Mouse (Mus musculus) MEL (cell line): ENCODE data around the gene Psme4. TPM values are rescaled to one million over a fixed set of nuclear protein-coding genes. Genes with fewer than 3 reads are reported as not detected.
A peak's percentile ranks its signal among the peaks of the same experiment; 100 is the strongest.

Experiments used
- DNase-seq: peaks from one replicate; pipeline ENCODE4 v3.0.0; 2011; ENCODE audit warnings: low read depth, low spot score
- H3K27ac ChIP-seq: 2 replicates; pipeline ENCODE4 v1.5.1; 2012; ENCODE audit warnings: low read depth, mild to moderate bottlenecking, control low read depth, low read length, moderate library complexity; ENCODE audit not compliant: control insufficient read depth
- H3K27me3 ChIP-seq, 2 experiments: fragments of 150-350 bp in 1 of 2; sonication (generic) in 1 of 2; 2 replicates each; pipeline ENCODE4 v1.6.1; 2012; ENCODE audit warnings: low read length in 2 of 2, mild to moderate bottlenecking in 2 of 2, improper control_type of control experiment in 1 of 2, moderate library complexity in 1 of 2; ENCODE audit not compliant: insufficient read depth in 2 of 2, control insufficient read depth in 1 of 2
- H3K36me3 ChIP-seq, 2 experiments: 2 replicates each; pipeline ENCODE4 v1.6.1; 2012 to 2014; ENCODE audit warnings: low read length in 2 of 2, improper control_type of control experiment in 1 of 2, inconsistent platforms in 1 of 2, mild to moderate bottlenecking in 1 of 2; ENCODE audit not compliant: insufficient read depth in 2 of 2, control insufficient read depth in 1 of 2
- H3K4me1 ChIP-seq, 2 experiments: fragments of 150-350 bp in 1 of 2; sonication (generic) in 1 of 2; 2 replicates each; pipeline ENCODE4 v1.6.1; 2012; ENCODE audit warnings: low read length in 2 of 2, improper control_type of control experiment in 1 of 2, mild to moderate bottlenecking in 1 of 2; ENCODE audit not compliant: insufficient read depth in 2 of 2, control insufficient read depth in 1 of 2
- H3K4me3 ChIP-seq, 2 experiments: fragments of 150-350 bp in 1 of 2; sonication (generic) in 1 of 2; 2 replicates each; pipeline ENCODE4 v1.5.1; 2012; ENCODE audit warnings: low read depth in 2 of 2, low read length in 2 of 2, mild to moderate bottlenecking in 2 of 2, moderate library complexity in 2 of 2, control low read depth in 1 of 2, improper control_type of control experiment in 1 of 2; ENCODE audit not compliant: control insufficient read depth in 1 of 2, insufficient read depth in 1 of 2
- H3K79me2 ChIP-seq: 2 replicates; pipeline ENCODE4 v1.6.1; 2012; ENCODE audit warnings: mild to moderate bottlenecking, low read length, moderate library complexity; ENCODE audit not compliant: control insufficient read depth, poor library complexity, insufficient read depth
- H3K9ac ChIP-seq: 2 replicates; pipeline ENCODE4 v1.6.1; 2012; ENCODE audit warnings: low read depth, mild to moderate bottlenecking, control low read depth, low read length, moderate library complexity; ENCODE audit not compliant: control insufficient read depth, poor library complexity, severe bottlenecking
- H3K9me3 ChIP-seq: fragments of 150-350 bp; sonication (generic); replicated peaks from 2 replicates; pipeline ENCODE4 v1.6.1; 2012; ENCODE audit warnings: mild to moderate bottlenecking, low read length, improper control_type of control experiment, moderate library complexity; ENCODE audit not compliant: insufficient read depth
- BHLHE40 ChIP-seq: IDR thresholded peaks from 2 replicates; pipeline ENCODE4 v1.6.1; 2012; ENCODE audit warnings: low read depth, mild to moderate bottlenecking, inconsistent platforms, low read length, improper control_type of control experiment, borderline replicate concordance
- CHD1 ChIP-seq: IDR thresholded peaks from 2 replicates; pipeline ENCODE4 v1.6.1; 2012; ENCODE audit warnings: low read depth, mild to moderate bottlenecking, inconsistent platforms, low read length, improper control_type of control experiment
- CTCF ChIP-seq, 3 experiments: IDR thresholded peaks in 2 of 3; conservative IDR thresholded peaks in 1 of 3; 2 replicates each; pipeline ENCODE4 v1.5.1; 2011 to 2012; ENCODE audit warnings: low read length in 3 of 3, low read depth in 2 of 3, mild to moderate bottlenecking in 2 of 3, improper control_type of control experiment in 1 of 3, inconsistent platforms in 1 of 3, mixed read lengths in 1 of 3, moderate library complexity in 1 of 3; ENCODE audit not compliant: control insufficient read depth in 1 of 3, insufficient read depth in 1 of 3, poor library complexity in 1 of 3, severe bottlenecking in 1 of 3
- E2F4 ChIP-seq: IDR thresholded peaks from 2 replicates; pipeline ENCODE4 v1.6.1; 2011; ENCODE audit warnings: low read depth, low read length, improper control_type of control experiment, borderline replicate concordance
- ELF1 ChIP-seq: IDR thresholded peaks from 2 replicates; pipeline ENCODE4 v1.6.1; 2014; ENCODE audit warnings: low read depth, mild to moderate bottlenecking, inconsistent platforms, low read length, improper control_type of control experiment, moderate library complexity
- ETS1 ChIP-seq: IDR thresholded peaks from 2 replicates; pipeline ENCODE4 v1.6.1; 2012; ENCODE audit warnings: low read depth, mild to moderate bottlenecking, inconsistent platforms, low read length, improper control_type of control experiment, moderate library complexity
- GABPA ChIP-seq: IDR thresholded peaks from 2 replicates; pipeline ENCODE4 v1.6.1; 2012; ENCODE audit warnings: low read depth, mild to moderate bottlenecking, inconsistent platforms, low read length, improper control_type of control experiment, moderate library complexity
- GATA1 ChIP-seq: IDR thresholded peaks from 2 replicates; pipeline ENCODE4 v1.6.1; 2011; ENCODE audit warnings: low read depth, low read length, improper control_type of control experiment
- HCFC1 ChIP-seq: IDR thresholded peaks from 2 replicates; pipeline ENCODE4 v1.6.1; 2012; ENCODE audit warnings: low read depth, mild to moderate bottlenecking, inconsistent platforms, low read length, improper control_type of control experiment, moderate library complexity
- JUND ChIP-seq: IDR thresholded peaks from 2 replicates; pipeline ENCODE4 v1.6.1; 2011; ENCODE audit warnings: low read depth, mild to moderate bottlenecking, improper control_type of control experiment, low read length
- KAT2A ChIP-seq: conservative IDR thresholded peaks from 2 replicates; pipeline ENCODE4 v1.6.1; 2012; ENCODE audit warnings: low read depth, low read length, improper control_type of control experiment, inconsistent platforms
- MAFK ChIP-seq: IDR thresholded peaks from 2 replicates; pipeline ENCODE4 v1.6.1; 2011; ENCODE audit warnings: low read depth, mild to moderate bottlenecking, low read length, improper control_type of control experiment, borderline replicate concordance
- MAX ChIP-seq: IDR thresholded peaks from 2 replicates; pipeline ENCODE4 v1.6.1; 2011; ENCODE audit warnings: low read length, improper control_type of control experiment
- MAZ ChIP-seq: IDR thresholded peaks from 2 replicates; pipeline ENCODE4 v1.6.1; 2012; ENCODE audit warnings: low read depth, mild to moderate bottlenecking, inconsistent platforms, low read length, improper control_type of control experiment
- MEF2A ChIP-seq: IDR thresholded peaks from 2 replicates; pipeline ENCODE4 v1.6.1; 2014; ENCODE audit warnings: low read depth, mild to moderate bottlenecking, inconsistent platforms, low read length, improper control_type of control experiment; ENCODE audit not compliant: poor library complexity, insufficient replicate concordance, severe bottlenecking; ENCODE audit errors: extremely low read depth
- MYB ChIP-seq: IDR thresholded peaks from 2 replicates; pipeline ENCODE4 v1.6.1; 2011; ENCODE audit warnings: mild to moderate bottlenecking, low read depth, low read length, improper control_type of control experiment
- NRF1 ChIP-seq: IDR thresholded peaks from 2 replicates; pipeline ENCODE4 v1.6.1; 2014; ENCODE audit warnings: low read depth, mild to moderate bottlenecking, inconsistent platforms, low read length, improper control_type of control experiment, moderate library complexity; ENCODE audit not compliant: poor library complexity, insufficient read depth, severe bottlenecking
- POLR2A ChIP-seq, 2 experiments: IDR thresholded peaks; 2 replicates each; pipeline ENCODE4 v1.6.1; 2011 to 2012; ENCODE audit warnings: low read length in 2 of 2, mild to moderate bottlenecking in 2 of 2, control low read depth in 1 of 2, improper control_type of control experiment in 1 of 2, low read depth in 1 of 2, moderate library complexity in 1 of 2; ENCODE audit not compliant: control insufficient read depth in 1 of 2, insufficient read depth in 1 of 2, poor library complexity in 1 of 2
- POLR2AphosphoS2 ChIP-seq: IDR thresholded peaks from 2 replicates; pipeline ENCODE4 v1.6.1; 2011; ENCODE audit warnings: low read length, improper control_type of control experiment
- POLR2AphosphoS5 ChIP-seq: IDR thresholded peaks from 2 replicates; pipeline ENCODE4 v1.6.1; 2012; ENCODE audit warnings: low read depth, borderline replicate concordance, mild to moderate bottlenecking, inconsistent platforms, low read length, moderate library complexity, mixed read lengths
- RAD21 ChIP-seq: IDR thresholded peaks from 2 replicates; pipeline ENCODE4 v1.6.1; 2011; ENCODE audit warnings: mild to moderate bottlenecking, low read depth, low read length, improper control_type of control experiment
- RCOR1 ChIP-seq: IDR thresholded peaks from 2 replicates; pipeline ENCODE4 v1.6.1; 2012; ENCODE audit warnings: low read depth, mild to moderate bottlenecking, inconsistent platforms, low read length, improper control_type of control experiment
- SIN3A ChIP-seq: IDR thresholded peaks from 2 replicates; pipeline ENCODE4 v1.6.1; 2012; ENCODE audit warnings: low read length, improper control_type of control experiment, inconsistent platforms
- SMC3 ChIP-seq: IDR thresholded peaks from 2 replicates; pipeline ENCODE4 v1.6.1; 2011; ENCODE audit warnings: low read depth, low read length, improper control_type of control experiment
- TAL1 ChIP-seq: IDR thresholded peaks from 2 replicates; pipeline ENCODE4 v1.6.1; 2012; ENCODE audit warnings: mild to moderate bottlenecking, inconsistent platforms, low read length, moderate library complexity, mixed read lengths
- TBP ChIP-seq: IDR thresholded peaks from 2 replicates; pipeline ENCODE4 v1.8.0; 2011; ENCODE audit warnings: low read depth, low read length, improper control_type of control experiment
- TCF12 ChIP-seq: IDR thresholded peaks from 2 replicates; pipeline ENCODE4 v1.6.1; 2014; ENCODE audit warnings: low read depth, mild to moderate bottlenecking, inconsistent platforms, low read length, improper control_type of control experiment, moderate library complexity
- USF2 ChIP-seq, 2 experiments: IDR thresholded peaks; 2 replicates each; pipeline ENCODE4 v1.6.1; 2011 to 2012; ENCODE audit warnings: improper control_type of control experiment in 2 of 2, low read length in 2 of 2, borderline replicate concordance in 1 of 2, inconsistent platforms in 1 of 2, low read depth in 1 of 2, mild to moderate bottlenecking in 1 of 2; ENCODE audit not compliant: insufficient read depth in 1 of 2
- ZC3H11A ChIP-seq: IDR thresholded peaks from 2 replicates; pipeline ENCODE4 v1.6.1; 2012; ENCODE audit warnings: low read depth, mild to moderate bottlenecking, inconsistent platforms, low read length, improper control_type of control experiment
- ZKSCAN1 ChIP-seq: IDR thresholded peaks from 2 replicates; pipeline ENCODE4 v1.6.1; 2012; ENCODE audit warnings: low read depth, mild to moderate bottlenecking, inconsistent platforms, low read length, improper control_type of control experiment, moderate library complexity
- ZNF384 ChIP-seq: IDR thresholded peaks from 2 replicates; pipeline ENCODE4 v1.6.1; 2012; ENCODE audit warnings: low read depth, mild to moderate bottlenecking, inconsistent platforms, low read length, improper control_type of control experiment
- polyA plus RNA-seq, 2 experiments: library from polyadenylated mRNA; stranded (reverse) in 1 of 2; unstranded in 1 of 2; fragments of >175 nt in 1 of 2; fragments of >200 nt in 1 of 2; gene quantifications; 2 replicates each; pipeline versions ENCODE4 v1.2.1 to v1.2.4; 2012; ENCODE audit warnings: low replicate concordance in 2 of 2, low read depth in 1 of 2; ENCODE audit not compliant: insufficient read length in 2 of 2, insufficient read depth in 1 of 2, missing spikeins in 1 of 2
- total RNA-seq: library from RNA; depleted of rRNA; stranded (reverse); fragments of 300-350 nt; gene quantifications from 2 replicates; pipeline ENCODE4 v1.2.3, GENCODE M21; 2012

The Psme4 gene
- total and polyA plus RNA-seq, 3 experiments: 42.5 to 96.4 (median 45.6) TPM

DNA sequence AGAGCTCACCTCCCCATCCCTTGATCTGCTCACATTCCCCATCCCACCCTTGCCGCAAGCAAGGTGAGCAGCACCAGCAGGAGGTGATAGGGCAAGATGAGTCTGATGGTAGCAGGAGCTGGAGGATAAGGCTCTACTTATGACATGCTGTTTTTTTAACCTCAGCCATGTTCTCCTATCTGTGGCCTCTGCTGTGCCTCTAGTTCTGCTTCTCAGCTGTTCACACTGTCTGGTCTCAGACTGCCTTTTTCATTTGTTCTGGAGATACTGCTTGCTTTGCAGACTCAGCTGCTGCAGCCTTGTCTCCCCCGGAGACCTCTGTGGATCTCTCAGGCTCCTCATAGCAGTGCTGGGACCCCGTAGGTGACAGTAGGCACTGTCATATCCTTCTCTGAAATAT lies 151.8 kb downstream of the Psme4 start:
- Histone ChIP-seq H3K9me3 (no peaks in the 10 kb centered on the region), H3K4me1 (peaks cover 21 to 26% of the 10 kb centered on the region in 2 experiments), H3K9ac (no peak overlapping the region), H3K79me2 (no peaks in the 10 kb centered on the region), H3K27me3 (no peaks in the 10 kb centered on the region), H3K27ac (no peak overlapping the region), H3K4me3 (no peak overlapping the region), H3K36me3 (peaks cover 0 to 31% of the 10 kb centered on the region in 2 experiments; a peak in 3 of 4 replicates)
- peak; percentile 68 for DNase-seq
- TF ChIP-seq TAL1 (0 out of 2 replicates have a peak, but pooled peaks have one; percentile 8), ETS1 (peak; percentile 69), ELF1 (no peak), TBP (no peak), ZNF384 (0 out of 2 replicates have a peak, but pooled peaks have one; percentile 9), GATA1 (no peak), RCOR1 (no peak)

DNA sequence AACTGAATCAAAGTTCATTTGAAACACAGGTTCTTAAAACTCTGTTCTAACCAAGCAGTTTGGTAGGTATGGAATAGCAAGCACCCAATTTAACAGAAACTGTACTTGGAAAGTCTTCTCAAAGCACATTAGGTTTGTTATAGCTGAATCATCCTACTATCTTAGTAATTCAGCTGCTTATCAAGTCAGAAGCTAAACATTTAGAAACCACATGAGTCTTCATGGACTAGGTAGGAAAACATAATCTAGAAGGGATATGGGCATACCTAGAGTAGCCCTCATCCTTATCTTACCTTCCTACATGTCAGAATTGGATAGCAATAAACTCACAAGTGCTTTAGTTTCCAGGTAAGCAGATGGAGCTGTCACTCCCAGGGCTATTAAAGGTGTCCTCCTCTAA lies 156.6 kb downstream of the Psme4 start:
- H3K27me3 ChIP-seq: no peaks in the 10 kb centered on the region
- no peak overlapping the region for H3K4me3 ChIP-seq
- peak overlapping the region; percentile 20 for H3K27ac ChIP-seq
- H3K4me1 ChIP-seq: peaks cover 25 to 29% of the 10 kb centered on the region in 2 experiments
- no peaks in the 10 kb centered on the region for H3K79me2 ChIP-seq
- peak; percentile 79 for DNase-seq
- H3K36me3 ChIP-seq: peaks cover 6 to 43% of the 10 kb centered on the region in 2 experiments
- no peaks in the 10 kb centered on the region for H3K9me3 ChIP-seq
- no peak overlapping the region for H3K9ac ChIP-seq
- TF ChIP-seq MAX (no peak), GABPA (no peak), POLR2AphosphoS5 (no peak), POLR2A (IDR thresholded peaks at IDR 0.05; ENCODE audit: control insufficient read depth in 1 of 2, insufficient read depth in 1 of 2, low read depth in 1 of 2, low read length in 2 of 2, poor library complexity in 1 of 2) (no peak), JUND (no peak), KAT2A (no peak), MEF2A (no peak), ZNF384 (no peak), ZC3H11A (no peak), CHD1 (no peak), POLR2AphosphoS2 (no peak), MAFK (0 out of 2 replicates have a peak, but pooled peaks have one; percentile 15), SIN3A (peak; percentile 53; the same call in 1 of the 2 replicates), USF2 (IDR thresholded peaks at IDR 0.05; ENCODE audit: borderline replicate concordance in 1 of 2, insufficient read depth in 1 of 2, low read depth in 1 of 2, low read length in 2 of 2) (no peak), BHLHE40 (no peak), RAD21 (no peak), MYB (no peak), TAL1 (peak; percentile 72), MAZ (no peak), CTCF (IDR thresholded peaks at IDR 0.05 in 2 of 3, conservative IDR thresholded peaks at IDR 0.05 in 1 of 3; ENCODE audit: control insufficient read depth in 1 of 3, insufficient read depth in 1 of 3, low read depth in 2 of 3, low read length in 3 of 3, poor library complexity in 1 of 3, severe bottlenecking in 1 of 3) (no peak), TCF12 (peak; percentile 93), ZKSCAN1 (no peak), TBP (no peak), GATA1 (peak; percentile 96), NRF1 (no peak), ETS1 (peak; percentile 87), ELF1 (no peak), SMC3 (no peak), HCFC1 (no peak), E2F4 (no peak)
